Mouse (Mus musculus) lung, postnatal 14 days (tissue): ENCODE measurements around the gene Olfr1431.
"Not testable (repeated sequence)": the region's sequence is repeated elsewhere in the genome, so short reads cannot be mapped to it uniquely, and the experiment has no call there.

Source experiments
- DNase-seq: peaks from one replicate; pipeline ENCODE4 v3.0.0; 2021

Gene Olfr1431

GRCm38 (mm10) chr19:12200334-12200733 lies at the start of gene Olfr1431:
TSS of gene Olfr1431 (plus strand) at chr19:12200634.
- DNase-seq = no peak

GRCm38 (mm10) chr19:12170062-12170599 lies 30.3 kb upstream of the Olfr1431 start, which contains the start of gene Olfr1555-ps1:
TSS of gene Olfr1555-ps1 (minus strand) at chr19:12170112.
- not testable (repeated sequence) for DNase-seq

- not testable (repeated sequence) for DNase-seq
Observed at GRCm38 (mm10) chr19:12175431-12175830, 25.0 kb upstream of the Olfr1431 start.

- DNase-seq = not testable (repeated sequence)
Observed at GRCm38 (mm10) chr19:12199076-12199475, 1.4 kb upstream of the Olfr1431 start.

GRCm38 (mm10) chr19:12232496-12232895 lies 32.1 kb downstream of the Olfr1431 start, which contains the start of gene Olfr1432:
TSS of gene Olfr1432 (minus strand) at chr19:12232596.
- not testable (repeated sequence) for DNase-seq

- DNase-seq = no peak
Observed at GRCm38 (mm10) chr19:12241559-12241958, 41.1 kb downstream of the Olfr1431 start, which contains the start of gene Olfr262. TSS of gene Olfr262 (minus strand) at chr19:12241659.

- no peak for DNase-seq
Observed at GRCm38 (mm10) chr19:12260732-12261131, 60.3 kb downstream of the Olfr1431 start, which contains the start of gene Olfr235. TSS of gene Olfr235 (plus strand) at chr19:12261032.
